Mouse (Mus musculus) midbrain, embryonic 10.5 days (tissue): Measurements from ENCODE around the gene Brinp3. TPM values are rescaled to one million over a fixed set of nuclear protein-coding genes. Genes with fewer than 3 reads are reported as not detected.
"Not testable (repeated sequence)": the region's sequence is repeated elsewhere in the genome, so short reads cannot be mapped to it uniquely, and the experiment has no call there.

Experiments
- DNase-seq: peaks from one replicate; pipeline ENCODE4 v3.0.0-alpha.2; 2017; ENCODE audit warnings: low spot score
- H3K27ac ChIP-seq: fragments of 300-500 bp; sonication (generic); replicated peaks from 2 replicates; pipeline ENCODE4 v1.5.1; 2016; ENCODE audit warnings: mild to moderate bottlenecking
- H3K27me3 ChIP-seq: fragments of 300-500 bp; sonication (generic); 2 replicates; pipeline ENCODE4 v1.6.1; 2016; ENCODE audit warnings: low read depth, mild to moderate bottlenecking; ENCODE audit not compliant: poor library complexity, severe bottlenecking
- H3K36me3 ChIP-seq: fragments of 300-500 bp; sonication (generic); 2 replicates; pipeline ENCODE4 v1.6.1; 2016; ENCODE audit warnings: mild to moderate bottlenecking, moderate library complexity
- H3K4me1 ChIP-seq: fragments of 300-500 bp; sonication (generic); 2 replicates; pipeline ENCODE4 v1.6.1; 2016
- H3K4me3 ChIP-seq: fragments of 300-500 bp; sonication (generic); 2 replicates; pipeline ENCODE4 v1.5.1; 2016; ENCODE audit warnings: mild to moderate bottlenecking, moderate library complexity
- H3K9me3 ChIP-seq: fragments of 300-500 bp; sonication (generic); replicated peaks from 2 replicates; pipeline ENCODE4 v1.6.1; 2016; ENCODE audit warnings: mild to moderate bottlenecking
- WGBS: fragments of 180-500 bp; shearing (Covaris S2); methylation state at CpG from one replicate; pipeline ENCODE4 v1.1.7; 2016; 5-methylcytosine and 5-hydroxymethylcytosine counted together
- polyA plus RNA-seq: library from polyadenylated mRNA; unstranded; fragments of >200 nt; fragmentation: Nextera tagmentation; extraction: Ambion mirVana; gene quantifications from 2 replicates; pipeline ENCODE4 v1.2.1, GENCODE M21; 2016

Brinp3 gene
- polyA plus RNA-seq, 1 experiment from 2014 or later: 0.89 TPM

- Histone ChIP-seq H3K27me3 (no peaks in the 10 kb centered on the region), H3K9me3 (no peaks in the 10 kb centered on the region), H3K4me1 (no peaks in the 10 kb centered on the region), H3K4me3 (no peak overlapping the region), H3K27ac (no peak overlapping the region), H3K36me3 (no peaks in the 10 kb centered on the region)
- no peak for DNase-seq
- 77% methylated on average over 7 of the region's 7 CpGs for WGBS
Observed at GRCm38 (mm10) chr1:146584181-146584580, 89.6 kb downstream of the Brinp3 start.

- 72% methylated on average over 2 of the region's 2 CpGs for WGBS
- H3K27me3 ChIP-seq: no peaks in the 10 kb centered on the region
Observed at GRCm38 (mm10) chr1:146632895-146633294, 138.3 kb downstream of the Brinp3 start.

GRCm38 (mm10) chr1:146657214-146657613, 162.7 kb downstream of the Brinp3 start:
- WGBS: 91% methylated on average over 4 of the region's 4 CpGs
- Histone ChIP-seq H3K36me3 (no peaks in the 10 kb centered on the region), H3K27ac (no peak overlapping the region), H3K4me3 (no peak overlapping the region), H3K27me3 (no peaks in the 10 kb centered on the region), H3K9me3 (no peaks in the 10 kb centered on the region), H3K4me1 (no peaks in the 10 kb centered on the region)
- no peak for DNase-seq

More at GRCm38 (mm10) chr1:146632895-146633294, 138.3 kb downstream of the Brinp3 start:
- Histone ChIP-seq H3K4me3 (no peak overlapping the region), H3K36me3 (no peaks in the 10 kb centered on the region), H3K9me3 (no peaks in the 10 kb centered on the region), H3K27ac (no peak overlapping the region), H3K4me1 (no peaks in the 10 kb centered on the region)
- DNase-seq: no peak

- Histone ChIP-seq H3K27ac (no peak overlapping the region), H3K4me3 (no peak overlapping the region), H3K4me1 (no peaks in the 10 kb centered on the region), H3K27me3 (no peaks in the 10 kb centered on the region), H3K36me3 (no peaks in the 10 kb centered on the region), H3K9me3 (no peaks in the 10 kb centered on the region)
- no peak for DNase-seq
- 92% methylated on average over 4 of the region's 4 CpGs for WGBS
Observed at GRCm38 (mm10) chr1:146700724-146701123, 206.2 kb downstream of the Brinp3 start.

GRCm38 (mm10) chr1:146719556-146719955, 225.0 kb downstream of the Brinp3 start:
- no peaks in the 10 kb centered on the region for H3K36me3 ChIP-seq
- no peaks in the 10 kb centered on the region for H3K27me3 ChIP-seq
- H3K4me3 ChIP-seq: no peak overlapping the region
- H3K27ac ChIP-seq: no peak overlapping the region
- no peak for DNase-seq
- H3K9me3 ChIP-seq: no peaks in the 10 kb centered on the region
- no peaks in the 10 kb centered on the region for H3K4me1 ChIP-seq
- WGBS: 81% methylated on average over 3 of the region's 3 CpGs

- WGBS: 5% methylated on average over 35 of the region's 35 CpGs
- DNase-seq: peak; percentile 20
Observed at GRCm38 (mm10) chr1:146724784-146725513, 230.4 kb downstream of the Brinp3 start.

GRCm38 (mm10) chr1:146751066-146751465, 256.5 kb downstream of the Brinp3 start:
- Histone ChIP-seq H3K27me3 (no peaks in the 10 kb centered on the region), H3K36me3 (no peaks in the 10 kb centered on the region), H3K27ac (no peak overlapping the region), H3K9me3 (no peaks in the 10 kb centered on the region), H3K4me3 (no peak overlapping the region), H3K4me1 (no peaks in the 10 kb centered on the region)
- no peak for DNase-seq

More at GRCm38 (mm10) chr1:146724784-146725513, 230.4 kb downstream of the Brinp3 start:
- peak overlapping the region; percentile 49; the same call in 1 of the 2 replicates for H3K27ac ChIP-seq
- H3K36me3 ChIP-seq, H3K27me3 ChIP-seq, H3K4me1 ChIP-seq, H3K9me3 ChIP-seq: not testable (repeated sequence)
- H3K4me3 ChIP-seq: peak overlapping the region; percentile 49

GRCm38 (mm10) chr1:146783259-146783658, 288.7 kb downstream of the Brinp3 start:
- no peaks in the 10 kb centered on the region for H3K36me3 ChIP-seq
- WGBS: 81% methylated on average over 4 of the region's 4 CpGs
- no peak overlapping the region for H3K27ac ChIP-seq
- H3K27me3 ChIP-seq: no peaks in the 10 kb centered on the region
- no peaks in the 10 kb centered on the region for H3K9me3 ChIP-seq
- DNase-seq: no peak
- no peak overlapping the region for H3K4me3 ChIP-seq
- H3K4me1 ChIP-seq: no peaks in the 10 kb centered on the region

GRCm38 (mm10) chr1:146787236-146787635, 292.7 kb downstream of the Brinp3 start:
- 86% methylated on average over 2 of the region's 2 CpGs for WGBS
- H3K4me3 ChIP-seq: no peak overlapping the region
- H3K27me3 ChIP-seq: no peaks in the 10 kb centered on the region
- DNase-seq: no peak
- H3K27ac ChIP-seq: no peak overlapping the region
- no peaks in the 10 kb centered on the region for H3K4me1 ChIP-seq
- H3K36me3 ChIP-seq: no peaks in the 10 kb centered on the region
- H3K9me3 ChIP-seq: no peaks in the 10 kb centered on the region

GRCm38 (mm10) chr1:146792826-146793225, 298.3 kb downstream of the Brinp3 start:
- no peak for DNase-seq
- Histone ChIP-seq H3K27ac (no peak overlapping the region), H3K36me3 (no peaks in the 10 kb centered on the region), H3K4me1 (no peaks in the 10 kb centered on the region), H3K9me3 (no peaks in the 10 kb centered on the region), H3K4me3 (no peak overlapping the region), H3K27me3 (no peaks in the 10 kb centered on the region)

- no peak for DNase-seq
- H3K27ac ChIP-seq: no peak overlapping the region
- no peaks in the 10 kb centered on the region for H3K36me3 ChIP-seq
- H3K4me3 ChIP-seq: no peak overlapping the region
- no peaks in the 10 kb centered on the region for H3K27me3 ChIP-seq
- H3K4me1 ChIP-seq: no peaks in the 10 kb centered on the region
- WGBS: 85% methylated on average over 6 of the region's 6 CpGs
- H3K9me3 ChIP-seq: no peaks in the 10 kb centered on the region
Observed at GRCm38 (mm10) chr1:146799986-146800553, 305.5 kb downstream of the Brinp3 start.

- Histone ChIP-seq H3K36me3 (no peaks in the 10 kb centered on the region), H3K4me1 (no peaks in the 10 kb centered on the region), H3K27ac (no peak overlapping the region), H3K4me3 (no peak overlapping the region), H3K27me3 (no peaks in the 10 kb centered on the region), H3K9me3 (no peaks in the 10 kb centered on the region)
- no peak for DNase-seq
- 93% methylated on average over 3 of the region's 3 CpGs for WGBS
Observed at GRCm38 (mm10) chr1:146801821-146802220, 307.3 kb downstream of the Brinp3 start.

GRCm38 (mm10) chr1:146807765-146808164, 313.2 kb downstream of the Brinp3 start:
- Histone ChIP-seq H3K27ac (no peak overlapping the region), H3K9me3 (no peaks in the 10 kb centered on the region), H3K4me1 (no peaks in the 10 kb centered on the region), H3K27me3 (no peaks in the 10 kb centered on the region), H3K36me3 (no peaks in the 10 kb centered on the region), H3K4me3 (no peak overlapping the region)
- DNase-seq: no peak
- WGBS: 80% methylated on average over 4 of the region's 4 CpGs
